Mouse (Mus musculus) kidney, postnatal 4 days (tissue): Measurements from ENCODE around the gene Gm21983.

Source experiments
- DNase-seq, 2 experiments: peaks; one replicate each; pipeline ENCODE4 v3.0.0; 2021; ENCODE audit warnings: mixed read lengths in 2 of 2

Gene Gm21983

DNA sequence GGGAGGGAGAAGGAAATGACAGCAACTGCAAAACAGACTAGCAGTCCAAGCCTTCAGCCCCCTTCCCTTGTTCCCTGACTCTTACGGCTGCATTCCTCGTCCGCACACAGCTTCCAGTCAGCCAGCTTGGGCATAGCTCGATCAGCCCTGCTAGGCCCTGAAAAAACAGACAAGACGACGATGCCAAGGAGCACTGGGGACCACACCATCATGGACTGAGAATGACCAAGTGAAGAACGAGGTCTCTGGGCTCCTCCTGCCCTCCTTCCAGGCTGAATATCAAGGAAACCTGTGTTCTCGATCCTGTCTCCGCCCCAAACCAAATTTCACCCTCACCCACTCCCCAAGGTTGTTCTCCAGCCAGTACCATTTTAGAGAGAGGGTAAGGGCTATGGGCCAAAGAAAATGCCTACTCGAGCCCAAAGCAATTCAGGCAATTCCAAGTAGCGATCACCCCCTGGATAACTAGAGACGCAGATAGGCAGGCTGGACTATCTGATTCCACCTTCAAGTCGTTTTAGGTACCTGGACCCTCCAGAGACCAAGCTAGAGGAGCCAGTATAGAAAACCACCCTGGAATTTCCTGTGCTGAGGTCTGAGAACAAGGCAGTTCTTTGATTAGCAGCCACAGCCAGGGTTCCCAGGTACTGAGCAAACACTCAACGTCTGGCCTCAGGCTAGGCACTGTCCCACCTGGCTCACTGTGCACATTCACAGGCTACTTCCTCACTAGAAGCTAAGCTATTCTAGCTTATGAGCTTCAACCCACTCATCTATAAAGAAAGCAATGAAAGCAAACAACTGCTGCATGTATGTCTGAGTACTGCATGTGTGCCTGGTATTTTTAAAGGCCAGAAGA is at the start of gene Gm21983, which contains the start of gene Mia:
TSS of gene Gm21983 (minus strand) at position 250 of the 859 bp plus-strand sequence.
TSS of gene Mia (minus strand) at position 321 of the 859 bp plus-strand sequence.
- DNase-seq = no peak

DNA sequence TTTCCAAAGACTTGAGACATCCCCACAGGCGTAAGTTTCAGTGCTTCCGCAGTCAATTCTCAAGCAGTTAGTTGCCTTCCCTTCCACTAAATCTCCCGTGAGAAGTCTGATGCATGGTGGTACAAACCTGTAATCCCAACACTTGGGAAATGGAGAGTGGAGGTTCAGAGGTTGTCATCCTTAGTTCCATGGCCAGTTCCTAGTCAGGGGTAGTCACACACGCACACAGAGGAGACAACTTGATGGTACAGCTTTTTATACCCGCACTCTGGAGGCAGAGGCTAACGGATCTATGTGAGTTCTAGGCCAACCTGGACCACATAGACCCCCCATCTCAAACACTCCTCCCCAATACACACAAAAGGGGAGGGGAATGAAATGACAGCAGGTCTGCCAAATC is 48.0 kb upstream of the Gm21983 start:
- no peak for DNase-seq

DNA sequence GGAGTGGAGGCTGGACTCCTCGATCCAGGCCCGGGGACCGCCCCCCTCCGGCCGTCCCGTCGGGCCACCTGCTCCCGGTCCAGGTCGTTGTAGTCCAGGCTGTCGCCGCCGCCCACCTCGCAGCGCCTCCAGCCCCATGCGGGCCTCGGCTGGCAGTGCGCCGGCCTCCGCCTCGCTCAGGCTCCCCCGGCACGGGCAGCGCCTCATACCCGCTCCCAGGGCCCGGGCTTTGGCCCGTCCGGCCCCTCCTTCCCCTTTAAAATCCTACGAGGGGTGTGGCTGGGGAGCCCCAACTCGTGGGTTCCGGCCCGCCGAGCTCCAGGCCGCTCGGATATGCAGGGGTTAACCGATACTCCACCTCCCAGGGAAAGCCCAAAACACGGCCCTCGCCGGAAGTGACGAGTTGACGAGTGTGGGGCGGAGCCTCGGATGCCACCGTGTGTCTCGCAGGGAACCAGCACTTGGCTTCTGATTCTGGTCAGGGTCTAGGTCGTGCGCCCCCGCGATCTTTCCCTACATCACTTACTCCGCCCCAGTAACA is 47.5 kb upstream of the Gm21983 start, which contains the start of gene Itpkc:
TSS of gene Itpkc (minus strand) at position 381 of the 541 bp plus-strand sequence.
- DNase-seq = peak; percentile 93 to 95

DNA sequence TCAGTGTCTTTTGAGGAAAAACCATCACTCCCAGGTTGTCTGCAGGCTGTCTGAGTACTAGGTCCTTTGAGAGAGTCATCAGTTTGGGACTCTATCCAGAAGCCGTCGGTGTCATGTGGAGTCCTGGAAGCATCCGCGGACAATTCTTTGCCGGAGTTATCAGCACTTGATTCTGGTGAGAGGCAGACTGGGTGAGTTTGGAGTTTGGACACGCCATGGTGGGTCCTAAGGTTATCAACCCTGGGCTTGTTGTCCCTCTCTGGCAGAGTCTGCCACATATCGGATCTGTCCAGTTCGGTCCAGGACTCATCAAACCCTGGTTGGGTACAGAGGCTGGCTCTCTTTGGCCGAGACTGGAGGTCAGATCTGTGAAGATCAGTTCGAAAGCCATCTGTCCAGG is 46.8 kb upstream of the Gm21983 start:
- DNase-seq = peak in 1 of 2 experiments; percentile 18

DNA sequence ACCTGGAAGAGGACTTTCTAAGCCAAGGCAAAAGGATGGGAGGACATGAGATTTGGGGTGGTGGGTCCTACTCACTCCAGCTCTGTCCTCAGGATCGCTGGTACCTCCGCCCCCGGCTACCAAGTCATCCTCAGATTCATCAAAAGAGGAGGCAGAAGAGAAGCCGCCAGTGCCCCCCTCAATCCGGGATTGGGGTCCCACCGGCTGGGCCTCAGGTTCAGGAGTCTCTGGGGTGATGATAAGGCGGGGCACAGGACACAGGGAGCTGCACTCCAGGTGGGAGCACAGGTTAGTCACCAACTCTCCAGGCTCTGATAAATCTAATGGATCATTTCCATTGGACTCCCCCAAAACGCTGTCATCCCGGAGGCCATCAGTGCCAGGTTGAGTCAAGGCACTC is 46.4 kb upstream of the Gm21983 start:
- DNase-seq = no peak

DNA sequence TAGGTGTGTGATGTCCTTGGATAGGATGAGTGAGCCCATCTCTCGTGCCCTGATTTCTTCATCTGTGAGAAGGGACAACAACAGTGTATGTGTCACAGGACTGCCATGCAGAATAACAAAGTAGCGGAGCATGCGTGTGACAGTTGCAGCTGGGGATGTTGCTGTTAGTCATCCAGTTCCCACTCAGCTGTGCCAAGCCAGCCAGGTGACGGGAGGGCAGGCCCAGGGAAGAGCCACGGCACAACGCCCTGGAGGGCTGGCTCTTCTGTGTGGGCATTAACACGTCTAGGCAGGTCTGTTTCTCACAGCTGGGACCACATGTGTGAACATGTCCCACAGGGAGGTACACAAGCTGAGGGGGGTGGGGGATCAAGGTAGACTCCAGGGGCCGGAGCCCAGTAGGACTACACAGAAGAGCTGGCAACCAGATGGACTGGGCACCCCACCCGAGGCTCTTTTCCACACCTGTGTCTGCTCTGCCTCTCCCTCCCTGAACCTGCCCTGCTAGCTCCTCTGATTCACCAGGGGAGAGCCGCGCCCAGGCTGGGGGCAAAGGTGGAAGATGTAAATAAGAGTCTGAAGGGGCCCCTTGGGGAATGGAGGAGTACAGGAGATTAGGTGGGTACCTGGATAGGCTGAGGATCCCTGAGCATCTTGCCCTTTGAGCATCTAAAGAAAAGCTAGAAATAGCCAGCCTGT is 44.1 kb upstream of the Gm21983 start:
- DNase-seq = peak in 1 of 2 experiments; percentile 26

DNA sequence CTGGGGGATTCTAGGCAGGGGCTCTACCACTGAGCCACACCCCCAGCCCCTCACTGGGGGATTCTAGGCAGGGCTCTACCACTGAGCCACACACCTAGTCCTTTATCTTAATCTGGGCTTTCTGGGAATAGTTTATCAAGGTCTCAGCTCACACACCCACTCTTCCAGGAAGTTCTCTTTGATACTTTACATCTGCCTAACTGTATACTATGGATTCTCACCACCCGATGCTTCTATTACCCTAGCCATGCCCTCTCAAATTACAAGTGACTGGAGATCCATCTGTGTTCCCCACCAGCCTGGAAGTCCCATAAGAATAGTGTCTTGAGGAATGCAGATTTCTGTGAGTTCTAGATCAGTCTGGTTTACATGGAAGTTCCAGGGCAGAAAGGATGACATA is 41.7 kb upstream of the Gm21983 start:
- DNase-seq = no peak

DNA sequence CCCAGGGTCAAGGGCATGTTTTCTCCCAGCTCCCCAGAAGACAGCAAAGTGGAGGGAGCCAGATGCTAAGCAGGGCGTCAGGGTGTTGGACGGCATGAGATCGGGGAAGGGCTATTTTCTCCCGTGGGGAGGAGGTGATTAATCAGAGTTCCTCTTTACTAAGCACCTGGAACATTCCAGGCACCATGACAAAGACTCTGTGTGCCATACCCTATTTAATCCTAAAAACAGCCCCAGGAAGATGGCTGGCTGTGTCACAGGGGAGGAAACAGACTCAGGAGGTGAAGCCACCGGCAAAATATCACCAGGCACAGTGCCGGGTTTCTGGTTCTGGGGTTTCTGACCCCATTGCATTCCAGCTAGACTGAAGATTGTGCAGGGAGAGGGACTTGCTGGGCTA is 41.1 kb upstream of the Gm21983 start:
- DNase-seq = no peak

DNA sequence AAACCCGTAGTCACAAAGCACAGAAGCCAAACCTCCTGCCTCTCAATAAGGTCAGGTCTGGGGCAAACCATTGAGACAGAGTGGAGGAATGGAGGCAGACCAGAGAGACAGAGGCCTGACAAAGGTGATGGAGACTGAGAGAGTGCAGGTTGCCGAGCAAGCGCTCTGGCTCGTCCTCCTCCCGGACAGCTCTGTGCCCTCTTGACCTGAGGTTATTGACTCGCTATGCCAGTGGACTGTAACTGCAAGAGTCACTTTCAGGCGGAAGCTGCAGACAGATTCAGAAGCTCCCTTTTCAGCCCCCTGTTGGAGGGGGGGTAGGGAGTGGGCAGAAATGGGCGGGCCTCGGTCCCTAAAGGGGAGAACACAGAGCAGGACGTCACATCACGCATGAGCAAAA is 39.1 kb upstream of the Gm21983 start:
- DNase-seq = no peak

DNA sequence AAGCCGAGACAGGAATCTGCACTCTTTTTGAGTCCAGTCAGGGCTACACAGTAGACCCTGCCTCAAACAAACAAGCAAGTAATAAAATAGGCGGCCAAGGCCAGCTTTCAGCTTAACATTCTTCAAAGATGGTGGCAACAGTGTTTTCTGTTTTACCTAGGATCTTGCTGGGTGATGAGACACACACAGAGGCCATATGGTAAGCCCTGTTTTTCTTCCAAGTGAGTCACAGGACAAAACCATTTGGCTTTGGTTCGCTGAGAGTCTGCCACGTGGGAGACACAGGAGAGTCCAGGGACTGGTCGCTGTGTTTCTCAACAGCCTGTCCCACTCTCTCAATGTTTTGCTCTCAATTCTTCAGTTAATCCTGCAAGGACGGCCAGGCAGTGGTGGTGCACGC is 37.7 kb upstream of the Gm21983 start:
- DNase-seq = no peak

DNA sequence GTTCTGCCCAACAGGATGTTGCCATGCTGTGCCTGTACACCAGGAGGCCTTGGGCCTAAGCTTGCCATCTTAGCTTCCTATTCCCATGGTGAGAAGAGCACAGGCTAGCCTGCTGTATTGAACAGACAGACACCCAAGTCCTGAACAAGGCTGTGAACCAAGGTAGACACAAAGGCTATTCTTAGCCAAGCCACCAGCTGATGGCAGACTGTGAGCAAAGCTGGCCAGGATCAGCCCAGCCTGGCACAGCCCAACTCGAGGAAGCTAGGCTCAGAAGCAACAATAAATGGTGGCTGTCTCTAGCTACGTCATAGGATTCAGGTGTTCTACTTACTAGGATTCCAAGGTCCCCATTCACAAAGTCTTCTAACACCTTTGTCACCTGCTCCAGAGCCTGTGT is 31.7 kb upstream of the Gm21983 start:
- no peak for DNase-seq

DNA sequence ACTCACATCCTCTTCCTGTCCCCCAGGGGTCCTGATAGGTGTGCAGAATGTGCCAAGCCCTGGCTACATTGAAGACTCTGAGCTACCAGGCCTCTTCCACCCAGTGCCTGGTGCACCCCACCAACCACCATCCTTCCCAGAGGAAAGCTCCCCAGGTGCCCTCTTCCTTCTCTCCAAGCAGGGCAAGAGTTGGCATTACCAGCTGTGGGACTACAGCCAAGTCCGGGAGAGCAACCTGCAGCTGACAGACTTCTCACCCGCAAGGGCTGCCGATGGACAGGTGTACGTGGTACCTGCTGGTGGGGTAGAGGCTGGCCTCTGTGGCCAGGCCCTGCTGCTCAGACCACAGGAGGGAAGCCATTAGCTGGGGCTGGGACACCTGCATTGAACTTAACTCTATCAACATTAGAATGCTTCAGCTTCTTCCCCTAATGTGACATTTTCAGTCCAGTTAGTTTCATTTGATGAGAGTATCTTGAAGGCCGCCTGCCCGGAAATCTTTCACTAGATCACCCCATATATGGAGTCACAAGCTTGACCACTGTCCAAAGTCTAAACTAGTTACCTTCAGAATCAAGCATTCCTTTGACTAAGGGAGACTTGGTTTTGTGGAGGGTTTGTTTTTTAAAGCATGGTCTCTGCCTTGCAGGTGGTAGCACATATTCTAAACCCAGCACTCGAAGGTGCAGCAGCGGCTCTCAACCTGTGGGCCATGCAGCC is 23.0 kb upstream of the Gm21983 start:
- DNase-seq = no peak

DNA sequence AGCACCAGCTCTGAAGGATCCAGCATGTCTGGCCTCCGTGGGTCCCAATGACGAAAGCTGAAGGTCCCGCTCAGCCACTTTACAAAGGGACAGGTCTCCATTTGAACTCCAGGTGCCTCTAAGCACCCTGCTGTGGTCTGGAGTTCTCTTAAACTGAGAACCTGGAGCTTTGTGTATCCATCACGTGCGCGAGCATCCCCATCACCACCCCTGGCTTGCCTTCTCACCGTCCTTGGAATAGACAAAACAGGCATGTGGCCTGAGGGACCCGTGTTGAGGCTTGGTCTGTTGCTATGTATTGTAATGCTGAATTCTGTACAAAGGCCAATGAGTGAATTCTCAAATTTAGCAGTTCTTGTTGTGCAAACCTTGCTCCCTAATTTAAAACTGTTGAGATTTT is 17.9 kb upstream of the Gm21983 start:
- DNase-seq = no peak

DNA sequence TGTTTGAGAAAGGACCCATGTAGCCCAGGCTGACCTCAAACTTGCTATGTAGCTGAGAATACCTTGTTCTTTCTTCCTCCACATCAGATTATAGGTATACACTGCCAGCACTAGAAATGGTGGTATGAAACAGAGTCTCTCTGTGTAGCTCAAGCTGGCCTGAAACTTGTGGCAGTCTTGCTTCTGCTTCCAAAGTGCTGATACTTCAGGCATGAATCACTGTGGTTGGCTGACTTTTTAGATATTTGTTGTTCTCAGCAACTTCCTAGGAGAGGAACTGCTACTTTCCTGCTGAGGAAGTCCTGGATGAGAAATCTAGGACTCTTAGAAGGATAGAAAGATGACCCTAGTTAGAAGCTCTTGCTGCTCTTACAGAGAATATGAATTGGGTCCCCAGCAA is 17.5 kb upstream of the Gm21983 start:
- no peak for DNase-seq

DNA sequence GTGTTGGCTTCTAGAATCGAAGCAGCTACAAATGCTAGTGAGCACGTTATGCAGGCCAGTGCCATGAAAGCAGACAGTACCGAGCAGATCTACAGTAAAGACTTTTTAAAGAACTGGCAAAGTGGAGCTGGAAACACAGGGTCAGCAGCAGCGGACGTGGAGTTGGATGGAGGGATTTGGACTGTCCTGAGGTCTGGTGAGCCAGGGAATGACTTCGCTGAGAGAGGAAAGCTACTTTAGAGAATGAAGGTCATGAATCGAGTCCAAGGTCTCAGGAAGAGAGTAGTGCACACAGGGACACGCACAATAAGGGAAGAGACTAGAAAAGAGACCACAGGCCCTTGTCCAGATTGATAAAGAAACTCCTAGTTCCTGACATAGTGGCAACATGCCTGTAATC is 16.7 kb upstream of the Gm21983 start:
- no peak for DNase-seq

DNA sequence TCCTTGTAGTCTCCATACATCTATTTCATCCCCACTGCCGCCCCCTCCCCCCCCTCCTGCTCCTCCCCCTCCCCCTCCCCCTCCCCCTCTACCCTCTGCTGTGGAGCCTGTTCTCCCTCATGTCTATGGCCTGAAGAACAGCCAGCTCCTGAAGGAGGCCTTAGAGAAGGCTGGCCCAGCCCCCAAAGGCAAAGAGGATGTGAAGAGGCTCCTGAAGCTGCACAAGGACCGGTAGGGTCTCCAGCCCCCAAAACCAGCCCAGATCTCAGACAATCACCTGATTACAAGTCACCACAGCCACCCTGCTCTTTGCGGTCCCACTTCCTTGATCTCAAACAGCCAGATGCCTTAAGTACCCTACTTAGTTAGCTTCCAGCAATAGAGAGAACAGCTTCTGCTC is 16.2 kb upstream of the Gm21983 start:
- no peak for DNase-seq

DNA sequence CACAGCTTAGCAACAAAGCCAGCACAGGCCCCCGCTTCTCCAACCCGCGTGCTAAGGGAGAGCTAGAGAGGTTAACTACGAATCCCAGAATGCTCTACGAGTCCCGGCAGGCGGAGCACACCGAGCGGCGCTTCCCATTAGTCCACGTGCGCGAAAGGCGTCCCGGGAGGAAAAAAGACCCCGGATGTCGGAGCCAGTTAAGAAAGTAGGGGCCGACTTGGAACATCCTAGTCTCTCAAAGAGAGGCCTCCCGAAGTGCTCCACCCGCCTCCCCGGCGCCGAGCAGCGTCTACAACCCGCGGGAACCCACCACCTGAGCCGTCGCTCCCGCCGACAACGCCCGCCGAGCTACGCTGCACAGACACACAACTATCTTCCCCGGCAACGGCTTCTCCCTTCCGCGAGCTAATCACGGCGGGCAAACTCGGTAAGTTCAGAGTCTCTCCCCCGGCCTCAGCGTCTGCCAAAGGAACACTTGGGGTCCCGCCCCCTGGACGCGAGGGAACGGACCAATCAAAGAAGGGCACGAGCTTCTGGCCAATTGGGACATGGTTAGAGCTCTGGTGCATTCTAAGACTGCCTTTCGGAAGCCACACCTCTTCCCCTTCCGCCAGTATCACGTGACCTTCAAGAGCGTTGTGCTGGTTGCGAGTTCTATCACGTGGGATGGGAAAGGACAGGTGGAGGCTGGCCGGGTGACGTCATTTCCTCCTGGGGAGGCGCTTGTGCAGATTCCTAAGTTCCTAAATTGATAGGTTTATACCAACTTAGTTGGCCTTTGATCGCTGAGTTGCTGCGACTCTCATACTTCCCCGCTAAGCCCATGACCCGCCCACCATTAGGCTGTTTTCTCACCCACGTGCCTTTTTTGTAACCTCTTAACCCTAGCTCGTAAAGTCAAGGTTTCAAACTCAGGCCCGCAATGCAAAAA is 15.1 kb upstream of the Gm21983 start, which contains the start of the genes BC024978 and Snrpa:
TSS of gene BC024978 (plus strand) at position 101 of the 931 bp plus-strand sequence.
TSS of gene Snrpa (minus strand) at position 591 of the 931 bp plus-strand sequence.
- DNase-seq = peak; percentile 95 to 98

DNA sequence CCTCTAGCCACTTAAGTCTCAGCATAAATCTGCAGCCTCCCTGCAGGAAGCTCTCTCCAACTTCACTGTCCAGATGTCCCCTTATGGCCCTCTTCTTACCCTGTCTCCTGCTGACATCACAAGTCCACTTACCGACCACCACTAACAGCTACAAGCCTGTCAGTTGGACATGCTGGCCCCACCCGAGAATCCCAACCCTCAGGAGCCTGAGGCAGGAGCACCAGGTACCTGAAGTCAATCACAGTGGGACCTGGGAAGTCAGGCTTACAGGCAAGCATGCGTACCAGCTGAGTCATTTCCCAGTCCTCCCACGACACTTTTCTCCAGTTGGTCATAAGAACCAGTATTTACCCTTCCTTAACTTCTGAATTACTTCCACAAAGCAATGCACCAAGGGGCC is 12.8 kb upstream of the Gm21983 start:
- no peak for DNase-seq

DNA sequence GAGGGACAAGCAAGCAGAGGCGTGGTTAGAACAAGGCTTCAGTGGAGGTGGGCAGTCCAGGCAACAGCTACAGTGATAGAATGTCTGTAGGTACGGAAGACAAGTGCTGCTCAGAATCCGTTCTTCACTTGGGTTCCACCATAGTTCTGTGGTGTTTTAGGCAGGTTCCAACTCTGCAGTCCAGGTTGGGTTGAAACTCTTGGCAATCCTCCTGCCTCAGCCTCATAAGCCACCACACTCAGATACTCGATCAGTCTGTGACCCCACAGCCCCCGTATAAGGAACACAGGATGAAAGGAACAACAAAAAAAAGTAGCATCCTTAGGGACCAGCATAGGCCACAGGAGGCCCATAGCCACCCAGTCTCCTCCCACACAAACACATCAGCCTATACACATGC is 11.5 kb upstream of the Gm21983 start:
- DNase-seq = no peak

DNA sequence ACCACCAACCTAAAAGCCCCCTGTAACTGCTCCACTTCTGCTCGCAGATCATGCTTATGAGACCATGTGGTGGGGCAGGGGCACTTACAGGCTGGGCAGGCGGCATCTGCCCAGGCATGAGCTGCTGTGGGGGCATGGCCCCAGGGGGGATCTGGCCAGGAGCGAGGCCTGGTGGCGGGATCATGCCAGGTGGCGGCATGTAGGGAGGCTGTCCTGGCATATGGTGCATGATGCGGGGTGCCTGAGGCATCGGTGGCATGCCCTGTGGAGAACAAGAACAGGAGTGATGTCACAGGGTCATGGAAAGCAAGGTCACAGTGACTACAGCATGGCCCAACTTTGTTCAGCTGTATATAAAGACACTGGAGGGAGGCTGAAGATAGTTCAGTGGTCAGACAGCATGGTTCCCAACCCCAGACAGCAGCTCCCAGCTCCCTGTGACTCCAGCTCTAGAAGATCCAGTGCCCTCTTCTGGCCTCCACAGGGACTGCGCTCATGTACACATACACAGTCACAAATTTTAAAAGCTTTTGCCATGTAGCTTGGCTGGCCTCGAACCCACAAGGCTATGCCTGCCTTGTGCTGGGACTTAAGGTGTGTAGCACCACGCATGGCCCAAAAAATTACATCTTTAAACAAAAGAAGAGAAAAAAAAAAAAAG is 8.5 kb upstream of the Gm21983 start:
- peak; percentile 23 to 35 for DNase-seq

DNA sequence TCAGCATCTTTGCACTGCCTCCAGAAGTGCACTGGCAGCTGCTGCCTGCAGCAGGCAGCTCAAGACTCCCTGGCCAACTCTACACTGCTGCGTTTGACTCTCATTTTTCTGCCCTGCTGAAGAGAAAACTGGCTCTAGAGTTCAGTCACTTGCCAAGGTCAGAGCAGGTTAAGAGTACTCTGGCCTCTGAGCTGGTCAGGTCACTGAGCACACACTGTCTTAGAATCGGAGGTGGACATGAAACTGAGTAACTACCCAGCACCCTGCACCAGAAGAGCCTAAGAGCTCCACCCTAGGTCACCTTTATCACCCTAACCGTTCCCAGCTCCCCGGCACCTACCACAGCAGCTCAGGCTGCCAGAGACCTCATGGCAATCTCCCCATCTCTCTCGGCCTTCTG is 5.1 kb upstream of the Gm21983 start:
- no peak for DNase-seq
